Mouse (Mus musculus): ENCODE results near the gene Rbms3.

- TF ChIP-seq CTCF (IDR thresholded peaks at IDR 0.05) = no peak
- TF ChIP-seq POLR2A (IDR thresholded peaks at IDR 0.05; ENCODE audit: insufficient read depth, low read depth, low read length) = no peak
These were observed 232.6 kb downstream of the Rbms3 start for GRCm38 (mm10) chr9:117397071-117397470.
